Mouse (Mus musculus): ENCODE data around the gene Olfr93. TPM values are rescaled to one million over a fixed set of nuclear protein-coding genes. Genes with fewer than 3 reads are reported as not detected.

Gene Olfr93
- not detected in 2 replicates for polyA plus RNA-seq (2015; fragmentation: Nextera tagmentation; extraction: Ambion mirVana)

DNA sequence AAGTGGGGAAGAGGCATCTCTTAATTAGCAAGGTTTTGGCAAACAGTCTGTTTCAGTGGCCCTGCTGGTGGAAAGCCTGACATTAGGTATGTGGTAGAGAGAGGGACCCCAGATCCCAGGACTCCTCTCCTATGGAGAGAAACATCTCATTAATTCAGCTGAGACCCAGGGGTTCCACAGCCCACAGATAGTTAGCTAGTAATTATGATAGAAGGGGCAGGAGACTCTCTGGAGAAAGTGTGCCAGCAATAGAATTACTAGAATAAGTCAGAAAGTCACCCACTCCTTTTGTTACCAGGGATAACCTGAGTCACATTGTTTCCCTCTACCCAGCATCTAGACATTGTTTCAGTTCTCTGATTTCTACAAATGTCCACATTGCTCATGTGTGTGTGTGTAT, at the start of gene Olfr93:
TSS of gene Olfr93 (minus strand) at position 101 of the 400 bp plus-strand sequence.

DNA sequence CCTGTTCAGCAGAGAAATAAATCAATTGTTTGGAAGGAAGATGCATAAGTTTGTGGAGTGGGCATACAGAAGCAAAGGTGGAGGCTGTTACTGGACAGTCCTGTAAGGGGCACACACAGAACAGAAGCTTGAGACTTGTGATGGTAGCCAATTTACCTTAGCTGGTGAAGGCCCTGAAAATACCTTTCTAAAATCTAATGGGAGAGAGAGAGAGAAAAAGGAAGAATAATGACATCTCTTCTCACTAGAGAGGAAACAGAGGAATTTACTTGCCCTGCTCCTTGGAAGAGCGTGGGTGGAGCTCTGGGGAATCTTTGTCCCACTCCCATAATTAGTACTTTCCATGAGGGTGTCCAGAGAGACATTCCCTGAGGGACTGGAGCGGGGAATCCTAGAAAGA, 39.6 kb upstream of the Olfr93 start, which contains the start of gene Olfr94:
TSS of gene Olfr94 (minus strand) at position 101 of the 400 bp plus-strand sequence.

DNA sequence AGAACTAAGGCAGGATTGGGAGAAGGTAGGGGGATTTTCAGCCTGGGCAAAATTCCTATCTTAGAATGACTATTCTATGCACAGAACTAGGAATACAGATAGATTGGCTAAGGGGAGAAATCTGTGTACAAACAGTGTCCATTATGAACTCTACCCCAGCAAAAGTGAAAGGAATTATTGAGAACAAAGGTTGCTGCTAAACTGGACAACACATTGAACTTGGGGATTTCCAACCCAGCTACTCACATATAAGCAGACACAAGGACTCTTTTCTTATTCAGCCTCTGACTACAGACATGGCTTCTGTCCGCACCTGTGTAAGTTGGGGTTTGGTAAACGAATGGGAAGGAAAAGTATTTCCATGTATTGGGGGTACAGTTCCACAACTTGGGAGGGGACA, 32.4 kb upstream of the Olfr93 start, which contains the start of gene Ubd:
TSS of gene Ubd (plus strand) at position 237 of the 400 bp plus-strand sequence.

DNA sequence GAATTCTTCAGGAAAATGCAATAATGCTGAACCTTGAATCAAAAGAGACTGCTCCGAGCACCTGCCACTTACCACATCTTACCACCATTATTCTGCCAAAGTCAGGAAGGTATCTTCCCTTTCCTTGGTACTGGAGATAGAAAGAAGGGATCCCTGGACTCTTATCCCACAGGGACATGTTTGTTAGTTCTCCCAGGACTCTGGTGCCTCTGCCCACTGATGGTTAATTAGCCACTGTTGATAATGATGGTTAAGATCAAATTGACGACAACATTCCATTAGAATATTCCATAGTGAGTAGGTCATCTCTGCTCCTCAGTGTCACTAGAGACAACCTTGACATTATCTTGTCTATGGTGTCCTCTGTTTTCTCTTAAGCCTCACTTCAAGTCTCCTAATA, 41.3 kb downstream of the Olfr93 start, which contains the start of gene Olfr92:
TSS of gene Olfr92 (minus strand) at position 101 of the 400 bp plus-strand sequence.

DNA sequence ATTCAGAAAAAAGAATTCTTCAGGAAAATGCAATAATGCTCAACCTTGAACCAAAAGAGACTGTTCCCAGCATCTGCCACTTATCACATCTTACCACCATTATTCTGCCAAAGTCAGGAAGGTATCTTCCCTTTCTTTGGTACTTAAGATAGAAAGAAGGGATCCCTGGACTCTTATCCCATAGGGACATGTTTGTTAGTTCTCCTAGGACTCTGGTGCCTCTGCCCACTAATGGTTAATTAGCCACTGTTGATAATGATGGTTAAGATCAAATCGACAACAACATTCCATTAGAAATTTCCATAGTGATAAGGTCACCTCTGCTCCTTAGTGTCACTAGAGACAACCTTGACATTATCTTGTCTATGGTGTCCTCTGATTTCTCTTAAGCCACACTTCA, 63.1 kb downstream of the Olfr93 start, which contains the start of gene Olfr91:
TSS of gene Olfr91 (minus strand) at position 101 of the 400 bp plus-strand sequence.

Other genes with a start within 250 kb of the Olfr93 start
- gene Rnf39, start 218.6 kb downstream of the Olfr93 start, polyA plus RNA-seq (2015; fragmentation: Nextera tagmentation; extraction: Ambion mirVana): 0.73 and 1.4 TPM in 2 replicates
- 77.5 and 78.4 TPM in 2 replicates for gene Ppp1r11, start 209.8 kb downstream of the Olfr93 start, polyA plus RNA-seq (2015; fragmentation: Nextera tagmentation; extraction: Ambion mirVana)
- 37.6 and 40.9 TPM in 2 replicates for gene Znrd1, start 202.9 kb downstream of the Olfr93 start, polyA plus RNA-seq (2015; fragmentation: Nextera tagmentation; extraction: Ambion mirVana)
- gene Znrd1as, start 202.9 kb downstream of the Olfr93 start, polyA plus RNA-seq (2015; fragmentation: Nextera tagmentation; extraction: Ambion mirVana): 7.9 and 10.3 TPM in 2 replicates
- not detected in 2 replicates for gene 2410137M14Rik, start 180.3 kb downstream of the Olfr93 start, polyA plus RNA-seq (2015; fragmentation: Nextera tagmentation; extraction: Ambion mirVana)
- gene H2-M5, start 172.0 kb downstream of the Olfr93 start, polyA plus RNA-seq (2015; fragmentation: Nextera tagmentation; extraction: Ambion mirVana): 0.15 TPM in 2 replicates
- gene Zfp57, start 160.3 kb downstream of the Olfr93 start, polyA plus RNA-seq (2015; fragmentation: Nextera tagmentation; extraction: Ambion mirVana): 9.7 and 11.0 TPM in 2 replicates
- not detected in 2 replicates for gene Mog, start 138.1 kb downstream of the Olfr93 start, polyA plus RNA-seq (2015; fragmentation: Nextera tagmentation; extraction: Ambion mirVana)
- 3.8 and 4.6 TPM in 2 replicates for gene Gabbr1, start 115.5 kb downstream of the Olfr93 start, polyA plus RNA-seq (2015; fragmentation: Nextera tagmentation; extraction: Ambion mirVana)
- gene Olfr90, start 73.0 kb downstream of the Olfr93 start, polyA plus RNA-seq (2015; fragmentation: Nextera tagmentation; extraction: Ambion mirVana): not detected in 2 replicates
- gene Olfr91, start 63.2 kb downstream of the Olfr93 start, polyA plus RNA-seq (2015; fragmentation: Nextera tagmentation; extraction: Ambion mirVana): not detected in 2 replicates
- gene Olfr92, start 41.4 kb downstream of the Olfr93 start, polyA plus RNA-seq (2015; fragmentation: Nextera tagmentation; extraction: Ambion mirVana): not detected in 2 replicates
- 0.61 TPM in 1 of 2 replicates, not detected in the other for gene Ubd, start 32.4 kb upstream of the Olfr93 start, polyA plus RNA-seq (2015; fragmentation: Nextera tagmentation; extraction: Ambion mirVana)
- not detected in 2 replicates for gene Olfr94, start 39.5 kb upstream of the Olfr93 start, polyA plus RNA-seq (2015; fragmentation: Nextera tagmentation; extraction: Ambion mirVana)
- not detected in 2 replicates for gene Olfr95, start 51.6 kb upstream of the Olfr93 start, polyA plus RNA-seq (2015; fragmentation: Nextera tagmentation; extraction: Ambion mirVana)
- gene Olfr96, start 58.7 kb upstream of the Olfr93 start, polyA plus RNA-seq (2015; fragmentation: Nextera tagmentation; extraction: Ambion mirVana): not detected in 2 replicates
- gene Olfr97, start 75.8 kb upstream of the Olfr93 start, polyA plus RNA-seq (2015; fragmentation: Nextera tagmentation; extraction: Ambion mirVana): not detected in 2 replicates
- gene Olfr98, start 102.3 kb upstream of the Olfr93 start, polyA plus RNA-seq (2015; fragmentation: Nextera tagmentation; extraction: Ambion mirVana): not detected in 2 replicates
- 2.7 and 3.8 TPM in 2 replicates for gene H2-M3, start 108.7 kb upstream of the Olfr93 start, polyA plus RNA-seq (2015; fragmentation: Nextera tagmentation; extraction: Ambion mirVana)
- not detected in 2 replicates for gene Olfr99, start 122.0 kb upstream of the Olfr93 start, polyA plus RNA-seq (2015; fragmentation: Nextera tagmentation; extraction: Ambion mirVana)
- not detected in 2 replicates for gene Olfr101, start 142.8 kb upstream of the Olfr93 start, polyA plus RNA-seq (2015; fragmentation: Nextera tagmentation; extraction: Ambion mirVana)
- not detected in 2 replicates for gene Olfr102, start 155.6 kb upstream of the Olfr93 start, polyA plus RNA-seq (2015; fragmentation: Nextera tagmentation; extraction: Ambion mirVana)
- not detected in 2 replicates for gene Olfr103, start 178.2 kb upstream of the Olfr93 start, polyA plus RNA-seq (2015; fragmentation: Nextera tagmentation; extraction: Ambion mirVana)
- gene Olfr104-ps, start 198.1 kb upstream of the Olfr93 start, polyA plus RNA-seq (2015; fragmentation: Nextera tagmentation; extraction: Ambion mirVana): not detected in 2 replicates
- gene Olfr105-ps, start 217.5 kb upstream of the Olfr93 start, polyA plus RNA-seq (2015; fragmentation: Nextera tagmentation; extraction: Ambion mirVana): not detected in 2 replicates
- not detected in 2 replicates for gene Olfr106-ps, start 228.9 kb upstream of the Olfr93 start, polyA plus RNA-seq (2015; fragmentation: Nextera tagmentation; extraction: Ambion mirVana)
- gene Olfr107, start 237.7 kb upstream of the Olfr93 start, polyA plus RNA-seq (2015; fragmentation: Nextera tagmentation; extraction: Ambion mirVana): not detected in 2 replicates

All from skeletal muscle tissue, postnatal 0 days (tissue).